Mouse (Mus musculus) spleen, adult 2 months (tissue): ENCODE data around the gene Thap7.

Source experiments
- CTCF ChIP-seq: fragments of 200-500 bp; IDR thresholded peaks from 2 replicates; pipeline ENCODE4 v1.5.1; 2011; ENCODE audit warnings: mild to moderate bottlenecking, inconsistent platforms; ENCODE audit not compliant: insufficient read depth, insufficient read length, insufficient replicate concordance; ENCODE audit errors: extremely low read depth
- POLR2A ChIP-seq: fragments of 200-500 bp; IDR thresholded peaks from 2 replicates; pipeline ENCODE4 v1.6.1; 2011; ENCODE audit warnings: low read depth, low read length, inconsistent platforms

DNA sequence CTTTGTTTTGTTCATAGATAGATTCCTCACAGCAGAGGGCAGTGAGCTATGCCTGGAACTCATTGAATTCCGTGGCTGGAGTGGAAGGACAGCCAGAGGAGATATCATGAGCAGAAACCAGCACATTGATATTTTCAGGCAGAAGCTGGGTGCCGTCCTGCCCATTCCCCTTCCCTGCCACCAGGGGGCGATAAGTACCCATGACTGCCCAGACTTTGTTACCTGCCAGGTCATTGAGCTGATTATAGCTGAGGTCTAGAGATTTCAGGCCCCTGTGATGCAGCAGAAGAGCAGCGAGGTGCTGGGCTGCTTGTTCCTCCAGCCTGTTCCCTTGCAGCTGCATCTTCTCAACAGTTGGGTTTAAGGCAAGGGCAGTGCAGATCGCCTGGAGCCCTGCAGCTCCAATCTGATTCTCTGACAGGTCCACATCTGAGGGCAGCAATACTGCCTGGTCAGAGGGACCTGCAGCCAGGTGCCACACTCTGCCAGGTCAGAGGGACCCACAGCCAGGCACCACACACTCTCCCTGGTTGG lies 27.1 kb upstream of the Thap7 start:
- TF ChIP-seq POLR2A, result no peak
- peak; percentile 90 for TF ChIP-seq CTCF
